Mouse (Mus musculus) gastrocnemius, postnatal 36 days (tissue): ENCODE results near the gene Gcc1. TPM values are rescaled to one million over a fixed set of nuclear protein-coding genes. Genes with fewer than 3 reads are reported as not detected.

Source experiments
- DNase-seq, 2 experiments: peaks; one replicate each; pipeline ENCODE4 v3.0.0; 2022
- intact Hi-C: fragments of 180-260 bp; cut with DNase I; formaldehyde crosslinking; loops from one replicate; pipeline ENCODE4 v1.15.1; 2025
- long read RNA-seq, 2 experiments: library from polyadenylated mRNA; stranded (forward); transcript quantifications; one replicate each; pipeline ENCODE4 v2.0.0; 2021
- total RNA-seq, 2 experiments: library from RNA; stranded (reverse); gene quantifications; 2 replicates each; pipeline ENCODE4 v1.2.3; 2021

Gcc1 gene
- total RNA-seq: 1 to 10 TPM; 4.8 to 5.9 TPM
- long read RNA-seq, experiment 1, partial matches to known transcripts: 0 of 1 reads
- long read RNA-seq, experiment 1, other reads (novel, unspliced or antisense): 1 of 1 reads
- long read RNA-seq, experiment 2, full-length matches to known transcripts: 4 of 5 reads
- long read RNA-seq, experiment 2, partial matches to known transcripts: 0 of 5 reads
- long read RNA-seq, experiment 2, other reads (novel, unspliced or antisense): 1 of 5 reads

- intact Hi-C loops: no loop called here
- no peak for DNase-seq
Observed at GRCm38 (mm10) chr6:28428290-28428689, at the start of gene Gcc1. TSS of gene Gcc1 (minus strand) at chr6:28428390.

- no peak for DNase-seq
- intact Hi-C loops: loop anchor here (5.0 kb wide), 2 partner anchors 53 to 213 kb away; partner anchors contain the start of gene Arf5
Observed at GRCm38 (mm10) chr6:28474839-28475238, 46.6 kb upstream of the Gcc1 start, which contains the start of gene Snd1. TSS of gene Snd1 (plus strand) at chr6:28475139.

GRCm38 (mm10) chr6:28474211-28474610, 46.0 kb upstream of the Gcc1 start:
- intact Hi-C loops: no loop called here
- DNase-seq: no peak

GRCm38 (mm10) chr6:28471284-28472035, 43.3 kb upstream of the Gcc1 start:
- intact Hi-C loops: no loop called here

DNA sequence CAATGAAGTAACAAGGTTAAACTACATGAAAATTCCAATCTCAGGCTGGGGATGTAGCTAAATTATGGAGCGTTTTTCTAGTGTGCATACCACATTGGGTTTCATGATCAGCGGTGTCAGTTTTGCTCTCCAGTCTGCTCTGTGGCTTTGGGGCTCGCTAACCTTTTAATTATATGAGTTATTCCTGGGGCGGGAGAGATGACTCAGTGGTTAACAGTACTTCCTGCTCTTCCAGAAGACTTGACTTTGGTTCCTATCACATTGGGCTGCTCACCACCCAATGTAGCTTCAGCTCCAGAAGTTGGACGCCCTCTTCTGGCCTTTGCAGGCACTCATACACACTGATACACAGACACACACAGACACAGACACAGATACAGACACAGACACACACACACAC, 42.4 kb upstream of the Gcc1 start:
- intact Hi-C loops: no loop called here
- no peak for DNase-seq

More at GRCm38 (mm10) chr6:28471284-28472035, 43.3 kb upstream of the Gcc1 start:
- DNase-seq: no peak

DNA sequence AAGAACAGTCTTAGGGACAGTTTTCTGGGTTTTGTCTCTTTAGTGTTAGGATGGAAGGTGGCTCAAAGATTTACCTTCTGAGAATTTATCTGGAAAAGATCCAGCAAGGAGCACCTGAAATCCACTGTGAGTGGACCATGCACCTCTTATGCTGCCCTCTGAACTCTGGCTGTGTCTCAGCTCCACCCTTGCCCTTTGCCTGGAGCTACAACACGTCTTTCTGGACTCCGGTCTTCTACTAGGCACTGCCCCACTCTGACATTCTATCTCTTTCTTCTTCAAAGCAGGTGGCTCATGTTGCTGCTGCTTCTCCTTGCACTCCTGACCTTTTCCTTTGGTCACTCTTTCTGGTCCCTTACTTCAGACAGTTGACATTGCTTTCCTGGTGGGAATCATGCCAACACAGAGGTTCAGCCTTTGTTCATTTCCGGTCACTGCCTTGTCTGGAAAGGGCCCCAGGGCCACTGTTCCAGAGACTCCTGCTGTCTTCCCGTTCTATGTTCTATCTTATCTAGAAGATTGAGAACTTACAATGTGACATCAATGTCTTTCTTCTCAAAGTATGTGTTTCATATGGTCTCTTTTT, 41.9 kb upstream of the Gcc1 start:
- intact Hi-C loops: no loop called here
- no peak for DNase-seq

DNA sequence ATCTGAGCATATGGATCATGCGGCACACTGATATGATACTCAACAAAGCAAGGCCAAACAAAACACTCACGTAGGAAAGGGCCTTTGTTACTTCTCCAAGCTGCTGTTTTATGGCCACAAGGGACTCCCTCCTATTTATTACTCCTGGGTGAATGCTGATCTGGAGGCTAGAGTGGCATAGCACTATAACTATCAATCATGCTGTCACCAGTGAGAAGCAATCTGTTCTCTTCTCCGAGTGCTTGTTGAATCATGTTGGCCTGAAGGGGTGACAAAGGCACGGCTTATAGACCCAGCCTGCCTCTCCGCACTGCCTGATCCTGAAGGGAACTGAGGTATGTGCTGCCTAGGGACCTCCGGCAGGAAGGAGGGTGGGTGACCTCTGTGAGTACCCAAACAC, 36.4 kb upstream of the Gcc1 start:
- intact Hi-C loops: no loop called here
- DNase-seq: no peak

DNA sequence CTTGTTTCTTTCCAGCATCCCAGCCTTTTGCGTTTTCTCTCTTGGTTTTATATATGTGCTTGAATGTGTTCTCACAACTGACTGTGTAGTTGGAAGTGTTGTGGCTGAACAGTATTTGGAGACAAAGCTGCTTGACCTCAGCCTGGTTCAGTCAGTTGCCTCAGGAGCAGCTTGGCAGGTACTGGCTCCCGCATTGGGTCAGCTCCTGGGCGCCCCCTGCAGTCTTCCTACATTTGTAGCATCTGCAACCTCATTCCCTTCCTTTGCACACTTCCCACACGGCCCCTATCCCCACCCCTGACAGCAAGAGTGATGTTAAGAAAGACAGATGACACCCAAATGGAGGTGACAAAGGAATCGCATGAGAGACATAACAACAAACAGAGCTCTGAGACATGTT, 32.3 kb upstream of the Gcc1 start:
- intact Hi-C loops: no loop called here
- peak; percentile 52 to 62 for DNase-seq

DNA sequence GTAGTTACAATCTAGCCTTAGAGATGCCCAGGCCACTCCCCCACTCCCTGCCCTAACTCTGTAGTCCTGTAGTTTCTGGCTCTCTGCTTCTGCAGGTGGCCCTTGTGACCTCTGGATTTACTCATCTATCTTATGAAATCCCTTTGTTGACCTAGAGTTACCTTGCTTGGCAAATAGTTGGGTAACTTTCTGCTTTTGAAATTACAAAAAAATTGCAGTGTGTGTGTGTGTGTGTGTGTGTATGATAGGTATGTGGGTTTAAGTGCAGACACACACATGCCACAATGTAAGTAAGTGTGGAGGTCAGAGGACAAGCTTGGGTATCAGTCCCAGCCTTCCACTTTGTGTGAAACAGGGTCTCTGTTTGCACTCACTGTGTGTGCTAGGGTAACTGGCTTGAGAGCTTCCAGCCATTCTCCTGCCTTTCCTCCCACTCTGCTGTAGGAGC, 31.1 kb upstream of the Gcc1 start:
- intact Hi-C loops: no loop called here
- DNase-seq: no peak

- no peak for DNase-seq
- intact Hi-C loops: no loop called here
Observed at GRCm38 (mm10) chr6:28450977-28451376, 22.8 kb upstream of the Gcc1 start.

- intact Hi-C loops: no loop called here
Observed at GRCm38 (mm10) chr6:28450481-28450880, 22.3 kb upstream of the Gcc1 start.

DNA sequence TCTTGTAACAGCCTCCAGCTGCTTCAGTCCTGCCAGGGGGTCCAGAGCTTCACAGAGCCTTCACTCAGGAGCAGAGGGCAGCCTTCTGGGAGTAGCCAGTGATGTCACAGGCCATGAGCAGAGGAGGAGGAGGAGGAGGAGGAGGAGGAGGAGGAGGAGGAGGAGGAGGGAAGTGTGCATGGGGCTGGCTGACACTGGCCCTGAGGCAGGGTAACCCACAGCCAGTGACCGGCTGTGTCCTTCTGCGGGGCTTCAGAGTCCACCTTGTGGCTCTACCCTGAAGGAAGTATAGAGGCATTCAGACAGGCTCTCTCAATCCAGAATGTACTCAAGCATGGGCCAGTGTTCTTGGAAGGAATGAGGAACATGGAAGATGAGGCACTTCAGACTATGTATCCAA, 21.1 kb upstream of the Gcc1 start, which contains the start of gene Pax4:
Pax4 (minus strand) TSS at position 101 of the 400 bp plus-strand sequence.
- DNase-seq: no peak
- intact Hi-C loops: no loop called here

More at GRCm38 (mm10) chr6:28450481-28450880, 22.3 kb upstream of the Gcc1 start:
- DNase-seq: no peak

- DNase-seq: no peak
- intact Hi-C loops: no loop called here
Observed at GRCm38 (mm10) chr6:28447937-28448336, 19.7 kb upstream of the Gcc1 start.

- DNase-seq: no peak
Observed at GRCm38 (mm10) chr6:28431538-28431855, 3.3 kb upstream of the Gcc1 start.

GRCm38 (mm10) chr6:28430795-28431537, 2.8 kb upstream of the Gcc1 start:
- no peak for DNase-seq
- intact Hi-C loops: no loop called here

More at GRCm38 (mm10) chr6:28431538-28431855, 3.3 kb upstream of the Gcc1 start:
- intact Hi-C loops: no loop called here

DNA sequence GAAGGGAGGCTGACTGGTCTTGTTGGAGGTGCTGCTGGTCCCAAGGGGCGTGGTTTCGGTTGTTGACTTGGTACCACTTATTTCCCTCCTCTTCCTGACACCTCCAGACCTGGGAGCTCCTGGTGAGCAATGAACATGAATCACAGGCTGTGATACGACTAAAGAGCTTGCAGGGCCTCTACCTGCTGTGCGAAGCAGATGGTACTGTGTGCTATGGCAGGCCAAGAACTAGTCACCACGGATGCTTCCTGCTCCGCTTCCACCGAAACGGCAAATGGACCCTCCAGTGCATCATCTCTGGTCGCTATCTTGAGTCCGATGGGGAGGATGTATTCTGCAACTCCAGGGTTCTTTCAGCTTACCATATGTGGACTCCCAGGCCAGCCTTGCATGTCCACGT, 1.7 kb upstream of the Gcc1 start:
- no peak for DNase-seq
- intact Hi-C loops: no loop called here

DNA sequence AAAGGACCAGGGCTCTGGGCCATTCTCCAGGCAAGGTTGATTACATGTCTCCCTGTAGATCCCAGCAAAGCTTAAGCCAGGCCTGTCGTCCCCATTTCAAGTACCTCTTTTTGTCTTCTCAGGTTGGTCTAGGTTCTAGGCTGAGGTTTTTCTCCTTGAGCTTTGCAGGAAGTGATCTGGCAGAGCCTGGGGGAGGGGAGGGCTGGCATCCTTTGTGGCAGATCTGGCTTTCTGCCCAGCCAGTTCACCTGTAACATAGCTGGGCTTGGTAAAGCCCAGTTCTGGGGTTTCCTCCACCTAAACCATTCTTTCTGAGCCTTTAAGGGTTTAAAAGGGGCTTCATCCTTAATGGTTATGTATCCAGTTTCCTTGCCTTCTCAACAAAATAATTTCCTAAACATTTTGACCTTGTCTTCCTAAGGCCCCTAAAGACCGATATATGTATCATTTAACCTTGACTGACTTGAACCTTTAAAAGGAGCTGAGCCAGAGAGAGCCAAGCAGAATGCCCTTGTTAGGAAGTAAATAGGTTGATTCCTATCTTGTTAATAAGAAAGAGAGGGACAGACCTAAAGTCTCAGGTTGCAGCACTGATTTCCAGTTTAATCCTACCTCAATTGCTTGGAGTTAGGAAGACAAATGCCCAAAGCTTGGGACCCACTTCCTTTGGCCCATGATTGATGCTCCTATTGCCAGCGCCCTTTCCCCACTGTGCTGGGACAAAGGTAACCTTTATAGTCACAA, 922 bp downstream of the Gcc1 start, which contains the start of gene Fscn3:
Fscn3 (plus strand) TSS at position 694 of the 744 bp plus-strand sequence.
- intact Hi-C loops: no loop called here
- DNase-seq: no peak

DNA sequence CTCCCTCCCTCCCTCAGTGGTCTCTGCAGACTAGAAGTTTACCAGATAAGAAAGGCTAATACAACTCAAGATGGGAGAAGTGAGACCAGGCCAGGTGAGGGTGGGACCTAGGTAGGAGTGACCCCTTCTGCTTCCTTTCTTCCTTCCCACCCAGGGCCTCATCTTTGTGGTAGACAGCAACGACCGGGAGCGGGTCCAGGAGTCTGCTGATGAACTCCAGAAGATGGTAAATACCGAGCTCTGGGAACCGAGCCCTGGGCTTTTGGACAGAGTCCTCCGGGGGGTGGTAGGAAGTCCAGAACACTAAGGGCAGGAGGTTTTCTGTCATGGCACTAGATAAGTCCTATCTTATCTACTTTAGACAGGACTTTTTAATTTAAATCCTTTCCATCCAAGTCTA, 3.2 kb downstream of the Gcc1 start:
- intact Hi-C loops: no loop called here
- DNase-seq: no peak

GRCm38 (mm10) chr6:28423767-28424695, 4.2 kb downstream of the Gcc1 start:
- peak; percentile 39 to 44 for DNase-seq
- intact Hi-C loops: loop anchor here (5.0 kb wide), 2 partner anchors 53 to 162 kb away; partner anchors contain the start of gene Snd1
